Mouse (Mus musculus) forebrain, embryonic 11.5 days (tissue): Measurements from ENCODE around the gene Trim14. TPM values are rescaled to one million over a fixed set of nuclear protein-coding genes. Genes with fewer than 3 reads are reported as not detected.

Experiments used
- ATAC-seq: fragments of 200-750 bp; cut with Nextera tagmentation; replicated peaks from 2 replicates; pipeline ENCODE4 v1.8.0; 2017; ENCODE audit warnings: moderate TSS enrichment; ENCODE audit not compliant: low FRiP score
- DNase-seq: peaks from one replicate; pipeline ENCODE4 v3.0.0-alpha.2; 2017; ENCODE audit warnings: low spot score
- H3K27ac ChIP-seq: fragments of 300-500 bp; sonication (generic); 2 replicates; pipeline ENCODE4 v1.5.1; 2014; ENCODE audit warnings: low read depth, low read length
- H3K27me3 ChIP-seq: fragments of 300-500 bp; sonication (generic); 2 replicates; pipeline ENCODE4 v1.6.1; 2014; ENCODE audit warnings: mild to moderate bottlenecking, low read length, mixed read lengths; ENCODE audit not compliant: control insufficient read depth, insufficient read depth
- H3K36me3 ChIP-seq: fragments of 300-500 bp; sonication (generic); 2 replicates; pipeline ENCODE4 v1.6.1; 2014; ENCODE audit warnings: mild to moderate bottlenecking, low read length, moderate library complexity, mixed read lengths; ENCODE audit not compliant: control insufficient read depth, insufficient read depth
- H3K4me1 ChIP-seq: fragments of 300-500 bp; sonication (generic); replicated peaks from 2 replicates; pipeline ENCODE4 v1.6.1; 2014; ENCODE audit warnings: low read length, mixed read lengths; ENCODE audit not compliant: control insufficient read depth, insufficient read depth
- H3K4me2 ChIP-seq: fragments of 300-500 bp; sonication (generic); 2 replicates; pipeline ENCODE4 v1.6.1; 2014; ENCODE audit warnings: low read depth, mild to moderate bottlenecking, low read length, moderate library complexity, mixed read lengths; ENCODE audit not compliant: severe bottlenecking
- H3K4me3 ChIP-seq: fragments of 300-500 bp; sonication (generic); 2 replicates; pipeline ENCODE4 v1.5.1; 2014; ENCODE audit warnings: low read depth, low read length
- H3K9ac ChIP-seq: fragments of 300-500 bp; sonication (generic); 2 replicates; pipeline ENCODE4 v1.6.1; 2014; ENCODE audit warnings: low read length
- H3K9me3 ChIP-seq: fragments of 300-500 bp; sonication (generic); 2 replicates; pipeline ENCODE4 v1.6.1; 2016; ENCODE audit warnings: low read length, mixed read lengths; ENCODE audit not compliant: control insufficient read depth
- WGBS: fragments of 180-500 bp; shearing (Covaris S2); extraction: QIAGEN DNeasy Blood & Tissue Kit; methylation state at CpG from one replicate; pipeline ENCODE4 v1.1.7; 2014; 5-methylcytosine and 5-hydroxymethylcytosine counted together
- polyA plus RNA-seq: library from polyadenylated mRNA; unstranded; fragments of >200 nt; fragmentation: Nextera tagmentation; extraction: Ambion mirVana; gene quantifications from 2 replicates; pipeline ENCODE4 v1.2.1, GENCODE M21; 2014

Gene Trim14
- polyA plus RNA-seq, 1 experiment from 2014 or later: 0.98 TPM

GRCm38 (mm10) chr4:46450519-46451131 is 85.3 kb downstream of the Trim14 start, which contains the start of gene Anp32b:
TSS of gene Anp32b (plus strand) at chr4:46450902.
- peaks cover 14% of the 10 kb centered on the region for H3K4me1 ChIP-seq
- DNase-seq (peak; percentile 95), ATAC-seq (peak; percentile 96)
- under 1% methylated on average over 61 of the region's 66 CpGs for WGBS
- peak within 1 kb of the TSS; percentile 98 for H3K27ac ChIP-seq
- no peaks in the 10 kb centered on the region for H3K9me3 ChIP-seq
- H3K27me3 ChIP-seq: no peaks in the 10 kb centered on the region
- H3K9ac ChIP-seq: peak within 1 kb of the TSS; percentile 100
- peak within 1 kb of the TSS; percentile 96 for H3K4me3 ChIP-seq
- H3K4me2 ChIP-seq: peak within 1 kb of the TSS; percentile 84
- no peaks in the 10 kb centered on the region for H3K36me3 ChIP-seq

- Histone ChIP-seq H3K4me3 (peak overlapping the region; percentile 96), H3K27ac (peak overlapping the region; percentile 98), H3K4me2 (peak overlapping the region; percentile 84), H3K4me1 (peaks cover 11% of the 10 kb centered on the region), H3K27me3 (no peaks in the 10 kb centered on the region), H3K36me3 (no peaks in the 10 kb centered on the region), H3K9ac (peak overlapping the region; percentile 100), H3K9me3 (no peaks in the 10 kb centered on the region)
- DNase-seq: no peak
- WGBS: 33% methylated on average over 7 of the region's 7 CpGs
- no peak for ATAC-seq
Measured at GRCm38 (mm10) chr4:46450020-46450518, 85.9 kb downstream of the Trim14 start.

DNA sequence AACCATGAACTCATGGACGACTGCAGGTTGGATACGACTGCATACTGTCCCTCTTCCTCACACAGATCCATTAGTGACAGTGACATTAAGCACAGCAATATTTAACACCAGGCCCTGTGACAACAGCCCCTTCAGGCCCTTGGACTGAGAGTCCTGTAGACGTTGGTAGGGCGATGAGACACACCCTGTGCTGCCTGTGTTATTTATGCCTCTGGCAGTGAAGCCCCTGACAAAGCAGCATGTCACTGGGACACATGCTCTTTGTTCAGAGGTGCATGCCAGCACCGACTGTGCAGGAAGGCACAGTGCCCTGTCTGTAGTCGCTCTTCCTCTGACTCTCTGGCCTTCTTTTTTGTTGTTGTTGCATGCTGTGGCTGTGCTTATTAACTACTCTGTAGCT is 87.1 kb downstream of the Trim14 start:
- Histone ChIP-seq H3K4me3 (no peak overlapping the region), H3K9ac (no peak overlapping the region), H3K4me1 (peaks cover 11% of the 10 kb centered on the region), H3K27me3 (no peaks in the 10 kb centered on the region), H3K27ac (no peak overlapping the region), H3K9me3 (no peaks in the 10 kb centered on the region), H3K4me2 (no peak overlapping the region), H3K36me3 (no peaks in the 10 kb centered on the region)
- 60% methylated on average over 6 of the region's 6 CpGs for WGBS
- DNase-seq (no peak), ATAC-seq (no peak)

- WGBS: 67% methylated on average over 1 of the region's 1 CpGs
- ATAC-seq: no peak
- DNase-seq: no peak
- H3K9ac ChIP-seq: no peak overlapping the region
- 0 out of 2 replicates have a peak, but pooled peaks cover 2% of the 10 kb centered on the region for H3K4me1 ChIP-seq
- no peak overlapping the region for H3K27ac ChIP-seq
- H3K4me3 ChIP-seq: no peak overlapping the region
- H3K4me2 ChIP-seq: no peak overlapping the region
- no peaks in the 10 kb centered on the region for H3K27me3 ChIP-seq
- no peaks in the 10 kb centered on the region for H3K9me3 ChIP-seq
- H3K36me3 ChIP-seq: no peaks in the 10 kb centered on the region
Measured at GRCm38 (mm10) chr4:46447461-46447860, 88.5 kb downstream of the Trim14 start.

DNA sequence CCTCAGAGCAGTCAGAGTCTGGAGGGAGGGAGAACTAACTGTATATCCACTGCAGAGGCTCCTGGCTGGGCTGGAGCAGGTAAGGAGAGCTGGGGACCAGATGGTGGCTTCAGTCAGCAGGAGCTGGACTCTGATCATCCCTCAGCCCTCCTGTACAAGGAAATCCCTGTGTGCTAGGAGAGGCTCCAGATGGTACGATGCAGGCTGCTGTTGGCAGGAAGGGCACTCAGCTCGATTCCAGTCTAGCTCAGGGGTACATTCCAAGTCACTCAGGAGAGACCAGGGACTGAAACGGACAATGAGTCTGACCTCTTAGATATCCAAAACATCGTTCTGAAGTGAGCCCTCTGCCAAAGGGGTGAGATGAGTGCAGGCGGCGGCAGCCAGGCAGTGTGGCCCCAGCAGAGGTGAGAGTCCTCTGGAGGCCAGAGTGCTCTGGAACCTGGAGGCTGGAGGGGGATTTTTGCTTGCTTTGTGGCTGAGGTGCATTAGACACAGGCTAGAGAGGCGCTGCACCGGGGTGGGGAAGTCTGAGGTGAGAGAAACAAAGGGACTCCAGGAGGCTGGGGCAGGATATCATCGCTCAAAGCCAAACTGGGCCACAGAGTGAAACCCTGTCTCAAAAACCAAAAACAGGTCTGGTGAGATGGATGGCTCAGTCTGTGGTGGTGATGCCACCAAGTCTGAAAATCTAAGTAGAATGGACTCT is 90.5 kb downstream of the Trim14 start:
- no peak overlapping the region for H3K27ac ChIP-seq
- WGBS: 48% methylated on average over 9 of the region's 9 CpGs
- no peak for ATAC-seq

More for the DNA sequence above, 90.5 kb downstream of the Trim14 start:
- no peaks in the 10 kb centered on the region for H3K27me3 ChIP-seq
- H3K36me3 ChIP-seq: no peaks in the 10 kb centered on the region
- H3K4me2 ChIP-seq: no peak overlapping the region
- H3K9ac ChIP-seq: no peak overlapping the region; the same call in 1 of the 2 replicates
- 0 out of 2 replicates have a peak, but pooled peaks cover 2% of the 10 kb centered on the region for H3K4me1 ChIP-seq
- no peak for DNase-seq
- H3K4me3 ChIP-seq: no peak overlapping the region
- H3K9me3 ChIP-seq: no peaks in the 10 kb centered on the region

Other genes starting within 250 kb of the Trim14 start
- gene Foxe1, start 192.5 kb downstream of the Trim14 start, polyA plus RNA-seq: 0.08 TPM in 1 of 2 replicates, not detected in the other
- 10.9 and 11.6 TPM in 2 replicates for gene Trmo, start 146.7 kb downstream of the Trim14 start, polyA plus RNA-seq
- 19.7 and 21.0 TPM in 2 replicates for gene Hemgn, start 122.6 kb downstream of the Trim14 start, polyA plus RNA-seq
- 320 and 324 TPM in 2 replicates for gene Anp32b, start 85.2 kb downstream of the Trim14 start, polyA plus RNA-seq
- 63.8 and 70.8 TPM in 2 replicates for gene Nans, start 46.9 kb downstream of the Trim14 start, polyA plus RNA-seq
- gene Coro2a, start 66.1 kb upstream of the Trim14 start, polyA plus RNA-seq: 2.5 and 2.8 TPM in 2 replicates
- 0.57 and 0.84 TPM in 2 replicates for gene Tbc1d2, start 114.1 kb upstream of the Trim14 start, polyA plus RNA-seq